Mouse (Mus musculus) right cerebral cortex, postnatal 4 days (tissue): ENCODE results near the gene Cort.
"Not testable (repeated sequence)": the region's sequence is repeated elsewhere in the genome, so short reads cannot be mapped to it uniquely, and the experiment has no call there.

ENCODE experiments used
- DNase-seq: peaks from one replicate; pipeline ENCODE4 v3.0.0-alpha.2; 2022

The Cort gene

GRCm38 (mm10) chr4:149126663-149127062 lies at the start of gene Cort:
TSS of gene Cort (minus strand) at chr4:149126763.
- no peak for DNase-seq

- no peak for DNase-seq
Observed at GRCm38 (mm10) chr4:149173661-149174060, 47.1 kb upstream of the Cort start.

DNA sequence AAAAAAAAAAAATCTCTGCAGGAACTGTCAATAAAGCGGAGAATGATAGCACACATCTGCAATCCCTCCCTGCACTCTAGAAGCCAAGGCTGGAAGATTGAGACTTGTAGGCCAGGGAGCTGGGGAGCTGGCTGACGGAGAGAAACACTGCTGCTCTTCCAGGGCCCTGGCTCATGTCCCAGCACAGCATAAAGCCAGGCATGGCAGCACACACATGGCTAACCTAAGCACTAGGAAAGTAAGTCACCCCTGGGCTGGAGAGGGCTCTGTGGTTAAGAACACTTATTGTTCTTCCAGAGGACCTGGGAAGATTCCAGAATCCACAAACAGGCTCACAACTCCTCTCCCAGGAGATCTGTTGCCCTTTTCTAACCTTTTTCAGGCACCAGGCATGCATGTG lies 46.1 kb upstream of the Cort start:
- no peak for DNase-seq

GRCm38 (mm10) chr4:149172083-149172482 lies 45.5 kb upstream of the Cort start:
- no peak for DNase-seq

DNA sequence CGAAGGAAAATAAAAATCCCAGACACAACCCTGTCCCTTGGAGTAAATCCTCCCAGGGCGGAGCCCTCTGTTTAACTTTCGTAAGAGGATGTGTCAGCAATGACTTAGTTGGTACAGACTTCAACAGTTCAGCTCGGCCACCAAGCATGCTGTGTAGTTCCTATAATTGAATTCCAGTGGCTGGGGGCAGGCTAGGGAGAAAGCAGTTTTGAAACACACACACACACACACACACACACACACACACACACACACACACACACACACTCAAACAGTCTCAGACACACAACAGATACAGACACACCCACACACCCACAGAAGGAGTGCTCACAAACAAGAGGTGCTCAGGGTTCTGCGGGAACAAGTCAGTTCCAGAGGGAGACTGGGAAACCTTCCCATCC lies 45.0 kb upstream of the Cort start:
- DNase-seq: no peak

DNA sequence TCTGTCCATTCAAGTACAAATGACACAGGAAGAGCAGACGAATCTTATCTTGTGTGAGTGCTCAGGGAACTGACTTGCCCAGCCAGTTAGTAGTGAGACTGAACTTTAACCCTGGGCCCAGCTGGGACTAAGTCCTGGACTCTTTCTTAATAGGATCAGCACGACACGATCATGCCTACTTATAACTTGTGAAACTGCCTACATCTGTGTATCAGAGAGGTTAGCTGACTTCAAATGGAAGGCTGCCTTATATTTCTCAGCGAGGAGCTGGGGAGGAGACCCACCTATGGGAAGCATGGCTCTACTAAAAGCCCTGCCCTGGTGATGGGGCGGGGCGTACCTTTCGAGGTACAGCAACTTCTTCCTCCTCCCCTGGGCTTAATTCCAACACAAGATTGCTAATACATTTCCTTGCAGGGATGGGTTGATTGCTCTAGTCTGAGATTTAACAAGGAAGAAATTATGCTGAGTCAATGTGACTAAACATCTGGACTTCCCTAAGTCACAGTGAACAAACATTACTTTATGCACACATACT lies 43.9 kb upstream of the Cort start:
- no peak for DNase-seq

DNA sequence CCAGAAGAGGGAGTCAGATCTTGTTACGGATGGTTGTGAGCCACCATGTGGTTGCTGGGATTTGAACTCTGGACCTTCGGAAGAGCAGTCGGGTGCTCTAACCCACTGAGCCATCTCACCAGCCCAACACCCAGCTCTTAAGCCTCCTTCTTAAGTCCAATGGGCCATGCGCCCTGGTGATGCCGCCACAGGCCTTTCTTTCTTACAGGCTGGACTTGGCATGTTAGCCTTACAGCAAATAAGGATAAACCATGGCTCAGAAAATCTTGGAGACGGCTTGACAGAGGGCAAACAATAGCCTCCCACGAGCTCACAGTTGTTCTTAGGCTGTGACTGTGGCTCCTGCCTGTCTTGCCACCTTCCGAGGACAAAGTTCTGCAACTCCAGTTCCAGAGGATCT lies 43.4 kb upstream of the Cort start:
- DNase-seq: not testable (repeated sequence)

- DNase-seq: no peak
Observed at GRCm38 (mm10) chr4:149168016-149168415, 41.5 kb upstream of the Cort start.

DNA sequence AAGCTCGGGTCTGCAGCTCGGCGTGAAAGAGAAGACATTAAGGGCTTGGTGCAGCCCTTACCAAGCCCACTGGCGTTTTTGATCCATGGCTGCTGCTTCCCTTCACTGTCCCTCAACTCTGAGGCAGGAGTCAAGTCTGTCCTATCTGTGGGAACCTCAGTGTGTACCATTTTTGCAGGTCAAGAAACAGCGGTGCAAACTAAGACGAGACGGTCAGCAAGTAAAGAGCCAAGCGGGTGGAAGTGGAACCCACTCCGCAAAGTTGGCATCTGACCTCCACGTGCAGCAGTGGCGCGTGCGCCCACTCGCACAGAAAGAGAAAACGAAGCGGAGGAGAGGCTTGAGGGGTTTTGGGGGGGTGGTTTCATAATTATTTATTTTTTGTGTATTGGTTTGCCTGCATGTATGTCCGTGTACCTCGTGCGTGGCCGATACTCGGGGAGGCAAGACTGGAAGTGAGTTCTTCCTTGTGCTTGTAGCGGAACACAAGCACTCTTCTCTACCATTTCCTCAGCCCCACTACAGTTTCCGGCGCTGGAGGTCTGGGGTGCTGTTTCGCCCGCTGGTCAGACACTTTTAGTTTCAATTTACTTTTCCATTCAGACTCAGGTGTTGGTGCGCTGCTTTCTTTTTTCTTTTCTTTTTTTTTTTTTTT lies 40.5 kb upstream of the Cort start:
- DNase-seq: no peak

- peak; percentile 92 for DNase-seq
Observed at GRCm38 (mm10) chr4:149166215-149166946, 39.8 kb upstream of the Cort start, which contains the start of gene Pgd. TSS of gene Pgd (minus strand) at chr4:149166771.

DNA sequence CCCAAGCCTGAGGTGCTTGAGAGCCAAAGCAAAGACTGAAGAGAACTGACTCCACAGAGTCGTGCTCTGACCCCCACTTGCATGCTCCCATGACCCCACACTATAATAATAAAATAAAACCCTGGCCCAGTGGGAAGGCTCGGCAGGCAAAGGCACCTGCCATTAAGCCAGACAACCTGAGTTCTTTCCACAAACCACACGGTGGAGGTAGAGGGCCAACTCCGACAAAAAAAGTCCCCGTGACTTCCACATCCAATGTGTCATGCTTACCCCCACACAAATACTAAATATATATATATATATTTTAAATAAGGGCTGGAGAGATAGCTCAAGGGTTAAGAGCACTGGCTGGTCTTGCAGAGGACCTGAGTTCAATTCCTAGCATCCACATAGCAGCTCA lies 37.6 kb upstream of the Cort start:
- DNase-seq: no peak

GRCm38 (mm10) chr4:149163196-149163595 lies 36.6 kb upstream of the Cort start:
- DNase-seq: no peak

GRCm38 (mm10) chr4:149161166-149161565 lies 34.6 kb upstream of the Cort start:
- DNase-seq: no peak

GRCm38 (mm10) chr4:149159891-149160290 lies 33.3 kb upstream of the Cort start:
- DNase-seq: no peak

GRCm38 (mm10) chr4:149159203-149159602 lies 32.6 kb upstream of the Cort start:
- DNase-seq: no peak

- no peak for DNase-seq
Observed at GRCm38 (mm10) chr4:149157415-149157973, 30.9 kb upstream of the Cort start.

GRCm38 (mm10) chr4:149155711-149156110 lies 29.1 kb upstream of the Cort start:
- no peak for DNase-seq

- no peak for DNase-seq
Observed at GRCm38 (mm10) chr4:149154859-149155258, 28.3 kb upstream of the Cort start.

GRCm38 (mm10) chr4:149150721-149151120 lies 24.2 kb upstream of the Cort start:
- DNase-seq: no peak

- no peak for DNase-seq
Observed at GRCm38 (mm10) chr4:149150256-149150655, 23.7 kb upstream of the Cort start.

DNA sequence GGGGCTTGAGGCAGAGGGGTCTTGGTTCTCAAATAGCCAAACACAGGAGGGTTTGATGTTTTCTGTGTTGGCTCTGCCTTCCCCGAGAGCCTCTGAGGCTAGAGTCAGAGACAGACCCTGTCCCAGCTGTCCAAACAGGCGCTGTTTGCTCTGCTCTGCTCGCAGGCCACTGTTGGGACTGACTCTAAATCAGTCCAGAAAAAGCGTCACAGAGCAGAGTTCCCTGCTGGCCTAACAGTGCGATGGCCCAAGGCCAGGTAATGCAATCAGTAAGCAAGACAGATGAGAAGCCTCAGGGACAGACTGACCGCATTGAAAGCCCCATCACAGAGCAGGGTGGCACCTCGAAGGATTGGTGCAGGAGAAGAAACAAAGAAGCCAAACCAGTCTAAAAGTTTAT lies 23.0 kb upstream of the Cort start:
- DNase-seq: no peak

DNA sequence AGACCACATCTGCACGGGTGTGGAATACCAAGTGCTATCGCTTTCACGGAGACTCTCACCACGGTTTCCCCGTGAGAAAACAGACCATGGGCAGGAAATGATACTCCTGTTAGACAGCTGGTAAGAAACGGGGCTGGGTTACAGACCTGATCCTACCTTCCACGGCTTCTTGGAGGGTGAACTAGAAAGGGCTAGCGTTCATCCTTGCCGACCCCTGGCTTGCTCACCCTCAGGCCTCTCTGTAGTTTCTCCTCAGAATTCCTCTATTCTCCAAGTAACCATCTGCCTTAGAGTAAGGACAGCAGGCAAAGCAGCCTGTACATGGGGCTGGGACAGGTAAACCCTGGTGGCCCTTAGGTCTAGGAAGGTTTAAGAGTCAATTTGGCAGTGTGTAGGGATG lies 22.6 kb upstream of the Cort start:
- no peak for DNase-seq

DNA sequence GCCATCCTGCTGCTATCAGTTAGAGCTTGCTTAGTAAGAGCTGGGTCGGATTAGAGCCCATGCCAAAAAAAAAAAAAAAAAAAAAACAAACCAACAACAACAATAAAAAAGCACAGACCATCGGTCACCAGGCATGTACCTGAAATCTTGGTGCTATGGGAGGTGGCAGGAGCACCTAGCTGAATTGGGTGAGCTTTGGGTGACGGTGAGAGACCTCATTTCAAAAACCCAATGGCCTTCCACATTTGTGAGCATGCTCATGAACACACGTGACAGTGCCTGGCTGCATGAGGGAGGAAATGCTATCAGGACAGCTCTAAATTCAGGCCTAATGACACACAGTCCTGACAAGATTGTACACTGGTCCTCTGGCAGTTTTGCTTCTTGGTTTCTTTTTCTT lies 21.5 kb upstream of the Cort start:
- DNase-seq: no peak

- DNase-seq: no peak
Observed at GRCm38 (mm10) chr4:149147528-149147927, 21.0 kb upstream of the Cort start.
